ENCODE assay signal across 19 mouse cellular contexts in genomic region chr3:154472426-154472825, GRCm38 (mm10).
A peak's percentile ranks its signal among the peaks of the same experiment; 100 is the strongest.
DNase-seq lines count a peak whose midpoint lies in the region; ATAC-seq lines count a peak whose summit lies in the region.
"Had no signal": no experiment of that assay in that cellular context is flagged by ENCODE, and none has a peak within 500 bp of the region (broad histone marks: within the 10 kb centered on the region; RNA-seq: fewer than 3 reads in every experiment).

No protein-coding gene starts in this region.

- ATAC-seq in hindbrain, embryonic 16.5 days, result no peak
- no peak for ATAC-seq in midbrain, embryonic 11.5 days (ENCODE audit: low FRiP score)
- ATAC-seq in midbrain, embryonic 15.5 days (replicated peaks), result no peak
- ATAC-seq: forebrain, embryonic 16.5 days; inflammation-experienced regulatory T-cells, adult 6 months; Patski had no signal

- no peak overlapping the region for H3K4me2 ChIP-seq in hindbrain, embryonic 16.5 days (ENCODE audit: low read length)
- no peak overlapping the region for H3K4me2 ChIP-seq in midbrain, embryonic 11.5 days
- no peak overlapping the region for H3K4me2 ChIP-seq in midbrain, embryonic 15.5 days
- H3K4me2 ChIP-seq: embryonic facial prominence, embryonic 13.5 days; forebrain, embryonic 12.5 days; heart, embryonic 12.5 days; hindbrain, embryonic 13.5 days had no signal

- H3K4me3 ChIP-seq in hindbrain, embryonic 10.5 days, result no peak overlapping the region
- H3K4me3 ChIP-seq in hindbrain, embryonic 16.5 days (ENCODE audit: low read length), result no peak overlapping the region
- no peak overlapping the region for H3K4me3 ChIP-seq in midbrain, embryonic 11.5 days (ENCODE audit: low read depth, low read length)
- no peak overlapping the region for H3K4me3 ChIP-seq in midbrain, embryonic 15.5 days
- H3K4me3 ChIP-seq: embryonic facial prominence, embryonic 13.5 days; forebrain, embryonic 12.5 days; gastrocnemius, adult 2 months; heart, embryonic 12.5 days; hindbrain, embryonic 13.5 days had no signal

- DNase-seq in hindbrain, embryonic 10.5 days (ENCODE audit: low spot score), result peak; percentile 6
- DNase-seq in midbrain, embryonic 11.5 days (ENCODE audit: low spot score, missing footprints), result peak; percentile 80
- peak; percentile 73 for DNase-seq in R1 (ENCODE audit: low read depth, low spot score)
- DNase-seq in urinary bladder, postnatal 10 days (ENCODE audit: low spot score), result no peak
- no peak for DNase-seq in frontal cortex, adult 2 months (ENCODE audit: extremely low spot score in 1 of 2, low spot score in 1 of 2)
- DNase-seq: adrenal gland, adult 8-10 months; adrenal gland, postnatal 36 days; cerebellum, adult 8-10 months; gastrocnemius, adult 2 months; gastrocnemius, postnatal 25 days had no signal

- H3K27ac ChIP-seq in hindbrain, embryonic 10.5 days, result no peak overlapping the region
- no peak overlapping the region for H3K27ac ChIP-seq in hindbrain, embryonic 16.5 days (ENCODE audit: low read depth, low read length)
- H3K27ac ChIP-seq in midbrain, embryonic 11.5 days (ENCODE audit: low read depth, low read length), result no peak overlapping the region
- H3K27ac ChIP-seq in midbrain, embryonic 15.5 days, result no peak overlapping the region
- H3K27ac ChIP-seq: embryonic facial prominence, embryonic 13.5 days; forebrain, embryonic 12.5 days; gastrocnemius, adult 2 months; hindbrain, embryonic 13.5 days had no signal

- no peaks in the 10 kb centered on the region for H3K27me3 ChIP-seq in hindbrain, embryonic 10.5 days (ENCODE audit: insufficient read depth, poor library complexity, severe bottlenecking)
- no peaks in the 10 kb centered on the region for H3K27me3 ChIP-seq in hindbrain, embryonic 16.5 days (replicated peaks; ENCODE audit: control insufficient read depth, insufficient read depth, low read length)
- H3K27me3 ChIP-seq in midbrain, embryonic 11.5 days (ENCODE audit: control insufficient read depth, insufficient read depth, low read length), result no peaks in the 10 kb centered on the region
- no peaks in the 10 kb centered on the region for H3K27me3 ChIP-seq in midbrain, embryonic 15.5 days (replicated peaks)
- H3K27me3 ChIP-seq: embryonic facial prominence, embryonic 13.5 days; hindbrain, embryonic 13.5 days had no signal

- H3K4me1 ChIP-seq in hindbrain, embryonic 10.5 days (replicated peaks), result peaks cover 6% of the 10 kb centered on the region; the same call in 1 of the 2 replicates
- H3K4me1 ChIP-seq in hindbrain, embryonic 16.5 days (ENCODE audit: control insufficient read depth, insufficient read depth, low read depth, low read length), result peaks cover 7% of the 10 kb centered on the region
- H3K4me1 ChIP-seq in midbrain, embryonic 11.5 days (ENCODE audit: control insufficient read depth, insufficient read depth, low read length), result peaks cover 4% of the 10 kb centered on the region; the same call in 1 of the 2 replicates
- peaks cover 9% of the 10 kb centered on the region for H3K4me1 ChIP-seq in midbrain, embryonic 15.5 days

- H3K9me3 ChIP-seq in hindbrain, embryonic 10.5 days, result 0 out of 2 replicates have a peak, but pooled peaks cover 2% of the 10 kb centered on the region
- no peaks in the 10 kb centered on the region for H3K9me3 ChIP-seq in hindbrain, embryonic 16.5 days (ENCODE audit: control insufficient read depth, low read length)
- no peaks in the 10 kb centered on the region for H3K9me3 ChIP-seq in midbrain, embryonic 11.5 days (ENCODE audit: control insufficient read depth, low read length)
- no peaks in the 10 kb centered on the region for H3K9me3 ChIP-seq in midbrain, embryonic 15.5 days
- H3K9me3 ChIP-seq: embryonic facial prominence, embryonic 13.5 days; forebrain, embryonic 12.5 days; hindbrain, embryonic 13.5 days had no signal

- no peak overlapping the region for H3K9ac ChIP-seq in hindbrain, embryonic 16.5 days (ENCODE audit: low read depth, low read length)
- H3K9ac ChIP-seq in midbrain, embryonic 11.5 days (ENCODE audit: low read length), result no peak overlapping the region
- H3K9ac ChIP-seq in midbrain, embryonic 15.5 days, result no peak overlapping the region
- H3K9ac ChIP-seq: embryonic facial prominence, embryonic 13.5 days; forebrain, embryonic 12.5 days; heart, embryonic 12.5 days; hindbrain, embryonic 13.5 days had no signal

- no peaks in the 10 kb centered on the region for H3K36me3 ChIP-seq in hindbrain, embryonic 10.5 days
- H3K36me3 ChIP-seq in hindbrain, embryonic 16.5 days (ENCODE audit: control insufficient read depth, insufficient read depth, low read length), result no peaks in the 10 kb centered on the region
- no peaks in the 10 kb centered on the region for H3K36me3 ChIP-seq in midbrain, embryonic 11.5 days (ENCODE audit: control insufficient read depth, insufficient read depth, low read length)
- no peaks in the 10 kb centered on the region for H3K36me3 ChIP-seq in midbrain, embryonic 15.5 days (replicated peaks)
- H3K36me3 ChIP-seq: embryonic facial prominence, embryonic 13.5 days; forebrain, embryonic 12.5 days; heart, embryonic 12.5 days; hindbrain, embryonic 13.5 days had no signal

- WGBS in hindbrain, embryonic 10.5 days, result 84% methylated on average over 2 of the region's 2 CpGs
- WGBS in hindbrain, embryonic 16.5 days, result 100% methylated on average over 2 of the region's 2 CpGs
- 93% methylated on average over 2 of the region's 2 CpGs for WGBS in midbrain, embryonic 11.5 days
- WGBS in midbrain, embryonic 15.5 days, result 90% methylated on average over 2 of the region's 2 CpGs

Comparison
In these comparisons a context has a peak if more than half of its experiments do, and no peak if none do; other contexts are left out.
1. DNase-seq: peak in hindbrain, embryonic 10.5 days (single experiment), midbrain, embryonic 11.5 days (single experiment) and R1 (single experiment); none in urinary bladder, postnatal 10 days (single experiment) and frontal cortex, adult 2 months (0 of 2).